Mouse (Mus musculus): ENCODE results near the gene Pyurf. TPM values are rescaled to one million over a fixed set of nuclear protein-coding genes. Genes with fewer than 3 reads are reported as not detected.
A peak's percentile ranks its signal among the peaks of the same experiment; 100 is the strongest.

Gene Pyurf
- polyA plus RNA-seq, 1 experiment from 2014 or later = 16.1 TPM

GRCm38 (mm10) chr6:57641789-57642188, 50.1 kb downstream of the Pyurf start:
- WGBS = 39% methylated on average over 4 of the region's 4 CpGs
- Histone ChIP-seq H3K9ac (no peak overlapping the region), H3K27ac (no peak overlapping the region), H3K4me3 (no peak overlapping the region), H3K9me3 (replicated peaks) (no peaks in the 10 kb centered on the region), H3K36me3 (no peaks in the 10 kb centered on the region), H3K4me1 (no peaks in the 10 kb centered on the region), H3K4me2 (replicated peaks) (no peak overlapping the region), H3K27me3 (no peaks in the 10 kb centered on the region)
- ATAC-seq (ENCODE audit: low FRiP score) = peak; percentile 93

GRCm38 (mm10) chr6:57639531-57639930, 52.3 kb downstream of the Pyurf start:
- Histone ChIP-seq H3K4me3 (no peak overlapping the region), H3K27ac (no peak overlapping the region), H3K9me3 (replicated peaks) (no peaks in the 10 kb centered on the region), H3K9ac (no peak overlapping the region), H3K36me3 (no peaks in the 10 kb centered on the region), H3K27me3 (no peaks in the 10 kb centered on the region), H3K4me1 (no peaks in the 10 kb centered on the region), H3K4me2 (replicated peaks) (no peak overlapping the region)
- 41% methylated on average over 1 of the region's 1 CpGs for WGBS
- no peak for ATAC-seq (ENCODE audit: low FRiP score)

Other genes with a start within 250 kb of the Pyurf start
- gene Ppm1k, start 156.6 kb downstream of the Pyurf start, polyA plus RNA-seq (2016; fragmentation: Nextera tagmentation; extraction: Ambion mirVana) = 7.3 and 7.4 TPM in 2 replicates
- 1.3 and 1.9 TPM in 2 replicates for gene Herc6, start 111.1 kb downstream of the Pyurf start, polyA plus RNA-seq (2016; fragmentation: Nextera tagmentation; extraction: Ambion mirVana)
- 54.5 and 58.7 TPM in 2 replicates for gene Lancl2, start 10.5 kb upstream of the Pyurf start, polyA plus RNA-seq (2016; fragmentation: Nextera tagmentation; extraction: Ambion mirVana)
- 109 and 121 TPM in 2 replicates for gene Vopp1, start 133.1 kb upstream of the Pyurf start, polyA plus RNA-seq (2016; fragmentation: Nextera tagmentation; extraction: Ambion mirVana)
- gene Vmn1r21, start 158.3 kb upstream of the Pyurf start, polyA plus RNA-seq (2016; fragmentation: Nextera tagmentation; extraction: Ambion mirVana) = not detected in 2 replicates
- not detected in 2 replicates for gene Vmn1r22, start 215.9 kb upstream of the Pyurf start, polyA plus RNA-seq (2016; fragmentation: Nextera tagmentation; extraction: Ambion mirVana)
- not detected in 2 replicates for gene Vmn1r23, start 234.8 kb upstream of the Pyurf start, polyA plus RNA-seq (2016; fragmentation: Nextera tagmentation; extraction: Ambion mirVana)

Measured in hindbrain, embryonic 12.5 days (tissue).